Mouse (Mus musculus) left cerebral cortex, adult 9 months (tissue): ENCODE measurements at regions not wholly inside any gene's neighbourhood (a gene's known extent, or its start where the extent isn't known, plus 50 kb on each side); places are given as distances from the start of the nearest gene placed in this dataset.

Source experiments
- DNase-seq, 2 experiments: peaks; one replicate each; pipeline ENCODE4 v3.0.0; 2022; ENCODE audit warnings: low spot score in 2 of 2

DNA sequence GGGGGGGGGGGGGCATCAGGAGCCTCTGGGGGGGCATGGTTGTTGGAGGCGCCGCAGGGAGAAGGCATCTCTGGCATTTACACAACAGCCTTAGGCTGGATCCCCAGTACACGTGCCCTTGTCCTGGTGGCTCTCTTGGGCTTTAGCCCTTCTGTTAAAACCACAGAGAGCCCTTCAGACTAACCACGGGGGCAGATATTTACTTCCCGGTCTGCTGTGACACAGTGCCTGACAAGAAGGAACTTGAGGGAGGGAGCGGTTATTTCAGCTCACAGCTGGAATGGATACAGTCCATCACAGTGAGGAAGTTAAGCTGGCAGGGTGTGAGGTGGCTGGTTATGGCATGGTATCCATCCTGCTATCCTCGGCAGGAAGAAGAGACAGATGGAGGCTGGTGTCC, 71.0 kb upstream of the Gm11733 start:
- no peak for DNase-seq

DNA sequence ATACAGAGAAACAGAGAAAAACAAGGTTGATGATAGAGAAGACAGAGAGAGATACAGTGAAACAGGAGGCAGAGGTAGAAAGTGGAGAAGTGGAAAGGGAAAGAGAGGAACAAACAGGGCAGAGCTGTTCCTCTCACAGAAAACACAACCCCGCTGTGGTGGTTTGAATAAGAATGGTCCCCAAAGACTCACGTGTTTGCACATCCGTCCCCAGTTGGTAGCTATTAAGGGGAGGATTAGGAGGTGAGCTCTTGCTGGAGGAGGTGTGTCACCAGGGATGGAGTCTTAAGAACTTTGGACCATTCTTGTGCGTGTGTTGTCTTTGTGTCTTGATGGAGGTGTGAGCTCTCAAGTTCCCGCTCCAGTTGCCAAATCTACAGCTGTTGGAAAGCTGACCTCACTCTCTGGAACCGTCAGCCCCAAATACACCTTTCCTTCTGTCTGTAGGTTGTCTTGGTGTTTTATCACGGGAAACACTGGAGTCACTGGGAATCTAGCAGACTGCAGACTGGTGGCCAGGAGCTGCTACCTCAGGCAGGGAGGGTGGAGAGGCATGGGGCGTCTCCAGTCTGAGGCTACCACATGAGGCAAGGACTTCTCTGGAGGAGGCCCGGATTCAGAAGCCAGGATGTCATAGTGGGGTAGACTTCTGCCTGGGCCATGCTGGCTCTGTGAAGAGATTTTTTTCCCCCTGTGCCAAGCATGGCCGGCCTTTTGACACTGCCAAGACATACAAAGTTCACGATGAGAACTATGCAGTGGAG, 70.0 kb upstream of the Gm11733 start:
- DNase-seq: no peak

DNA sequence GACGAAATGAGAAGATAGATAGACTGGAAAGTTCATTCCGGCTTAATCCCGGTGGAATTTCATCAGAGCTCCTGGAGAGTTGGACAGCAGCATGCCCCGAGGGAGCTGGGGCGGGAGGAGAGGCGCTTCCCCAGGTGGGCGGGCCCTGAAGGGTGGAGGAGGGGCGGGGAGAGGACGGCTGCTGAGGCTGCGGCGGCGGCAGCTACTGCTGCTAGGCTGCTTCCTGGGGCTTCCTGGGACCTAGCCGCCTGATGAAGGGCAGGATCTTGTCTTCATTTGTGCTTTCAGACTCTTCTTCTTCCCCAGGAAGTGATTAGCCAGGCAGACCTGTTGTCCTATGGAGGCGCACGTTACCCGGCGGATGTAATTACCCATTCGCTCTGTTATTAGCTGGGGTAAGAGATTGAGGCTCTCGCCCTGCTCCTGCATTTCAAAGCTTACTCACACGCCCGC, 69.3 kb upstream of the Gm11733 start:
- no peak for DNase-seq

DNA sequence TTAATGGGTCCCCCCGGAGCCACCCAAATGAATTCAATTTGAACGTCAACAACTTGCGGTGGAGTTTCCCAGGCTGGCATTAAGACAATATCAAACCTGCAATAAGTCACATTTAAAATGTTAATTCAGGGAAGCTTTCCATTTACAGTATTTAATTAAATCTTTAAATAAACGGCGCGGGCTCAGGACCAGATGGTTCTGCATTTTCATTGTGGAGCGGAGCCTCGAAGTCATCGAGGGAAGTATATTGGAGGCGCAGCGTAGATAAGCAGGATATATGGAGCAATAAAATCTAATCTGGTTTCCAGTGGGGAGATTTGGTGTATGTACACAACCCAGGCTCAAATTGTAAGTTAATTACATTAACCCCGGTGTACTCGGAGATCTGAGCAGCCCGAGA, 68.7 kb upstream of the Gm11733 start:
- peak in 1 of 2 experiments; percentile 36 for DNase-seq

DNA sequence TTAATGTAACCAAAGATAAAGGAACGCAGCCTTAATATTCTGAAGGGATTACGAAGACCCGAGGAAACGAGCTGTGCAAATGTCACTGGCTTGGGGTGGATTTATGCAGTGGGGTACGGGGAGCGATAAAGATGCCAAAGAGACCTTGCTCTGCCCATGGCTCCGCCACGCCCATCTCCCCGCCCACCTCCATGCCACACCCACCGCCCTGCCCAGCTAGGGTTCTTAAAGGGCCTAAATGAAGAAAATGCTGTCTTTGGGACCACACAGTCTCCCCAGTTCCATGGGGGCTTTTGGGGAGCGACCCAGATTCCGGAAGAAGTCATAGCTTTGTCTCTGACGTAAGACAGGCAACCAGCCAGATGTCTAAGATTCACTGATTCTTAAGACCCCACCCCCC, 68.2 kb upstream of the Gm11733 start:
- DNase-seq: no peak

DNA sequence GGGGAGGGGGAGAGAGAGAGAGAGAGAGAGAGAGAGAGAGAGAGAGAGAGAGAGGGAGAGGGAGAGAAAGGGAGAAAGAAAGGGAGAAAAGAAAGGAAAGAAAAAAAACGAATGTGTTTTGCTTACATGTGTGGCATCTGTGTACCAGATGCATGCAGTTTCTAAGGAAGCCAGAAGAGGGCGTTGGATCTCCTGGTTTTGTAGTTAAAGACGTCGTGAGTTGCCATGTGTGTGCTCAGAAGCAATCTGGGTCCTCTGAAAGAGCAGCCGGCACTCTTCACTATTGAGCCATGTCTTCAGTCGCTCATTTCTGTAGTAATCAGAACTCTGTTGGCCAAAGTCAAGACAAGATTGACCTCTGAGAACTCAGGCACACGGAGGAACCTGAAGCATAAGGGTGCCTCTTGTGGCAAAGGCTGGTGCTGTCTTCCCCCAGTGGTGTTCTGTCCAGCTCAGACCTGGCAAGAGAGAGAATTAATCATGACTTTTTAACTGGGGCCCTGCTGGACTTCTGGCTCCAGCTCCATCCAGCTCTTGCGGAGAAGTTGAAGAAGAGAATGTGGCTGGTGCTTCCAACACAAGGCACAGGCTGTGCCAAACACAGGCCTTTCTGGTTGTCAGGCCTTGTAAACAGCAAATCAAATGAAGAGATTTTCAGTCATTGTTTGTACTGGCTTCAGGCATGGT, 67.0 kb upstream of the Gm11733 start:
- DNase-seq: no peak

DNA sequence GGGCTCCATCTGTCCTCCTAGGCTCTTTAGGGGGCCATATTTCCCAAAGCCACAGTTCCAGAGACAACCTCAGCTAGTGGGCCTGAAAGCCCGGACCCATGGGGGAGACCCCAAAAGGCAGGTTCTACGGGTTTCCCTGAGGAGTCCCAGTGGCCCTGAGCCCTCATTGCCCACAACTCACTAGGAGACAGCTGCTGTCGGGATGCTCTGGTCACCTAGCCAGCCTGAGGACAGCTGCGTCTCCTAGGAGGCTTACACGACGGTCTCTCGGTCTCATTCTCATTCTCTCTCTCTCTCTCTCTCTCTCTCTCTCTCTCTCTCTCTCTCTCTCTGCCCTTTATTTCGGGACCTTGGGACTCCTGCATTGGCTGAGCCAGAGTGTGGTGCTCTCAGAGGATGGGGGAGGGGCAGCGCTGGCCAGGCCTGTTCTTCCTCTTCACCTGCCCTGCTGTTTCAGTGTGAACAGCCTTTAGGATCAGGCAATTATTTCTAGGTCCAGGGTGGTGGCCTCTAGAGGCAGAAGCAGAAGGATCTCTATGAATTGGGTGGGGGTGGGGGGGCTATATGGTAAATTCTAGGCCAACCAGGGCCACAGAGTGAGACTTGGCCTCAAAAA, 66.1 kb upstream of the Gm11733 start:
- no peak for DNase-seq

DNA sequence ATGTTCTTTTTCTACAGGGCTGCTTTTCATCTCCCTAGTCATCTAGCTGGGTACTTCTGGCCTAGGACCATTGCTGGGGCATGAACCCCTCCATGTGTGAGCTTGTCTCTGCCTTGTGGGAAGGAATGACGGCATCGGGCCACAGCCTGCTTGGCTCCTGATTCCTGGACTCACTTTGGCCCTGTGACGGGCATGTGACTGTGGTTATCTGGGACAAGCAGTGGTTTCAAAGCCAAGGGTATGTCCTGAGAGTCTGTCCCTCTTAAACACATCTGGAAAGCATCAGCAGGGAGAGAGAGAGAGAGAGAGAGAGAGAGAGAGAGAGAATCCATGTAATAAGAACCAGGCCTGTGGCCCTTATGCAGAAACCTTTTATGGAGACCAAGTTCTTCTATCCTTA, 65.2 kb upstream of the Gm11733 start:
- no peak for DNase-seq

DNA sequence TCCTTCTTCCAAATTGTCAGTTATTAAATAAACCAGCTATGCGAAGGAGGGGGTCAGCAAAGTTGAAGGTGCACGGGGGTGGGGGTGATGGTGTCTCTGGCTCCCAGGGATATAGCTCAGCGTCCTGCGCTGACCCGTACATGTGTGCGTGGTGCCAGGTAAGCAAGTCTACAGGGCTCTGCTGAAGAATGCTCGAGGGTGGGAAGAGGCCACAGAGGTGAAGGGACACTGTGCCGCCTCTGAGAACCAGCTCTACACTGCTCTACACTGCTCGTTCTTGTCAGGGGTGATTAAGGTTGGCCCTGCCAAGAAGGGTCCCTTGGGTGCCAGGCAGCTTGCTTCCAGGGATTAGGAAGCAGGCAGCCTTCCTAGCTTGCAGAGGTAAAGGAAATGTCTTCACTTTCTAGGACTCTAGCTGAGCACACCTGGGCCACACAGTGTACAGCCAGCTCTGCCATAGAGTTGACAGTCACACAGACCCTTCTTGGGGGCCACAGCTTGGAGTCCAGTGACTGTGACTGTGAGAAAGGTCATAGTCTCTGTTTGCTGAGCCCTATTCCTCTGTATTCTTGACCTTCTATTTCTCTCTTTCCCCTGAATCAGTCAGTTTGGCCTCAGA, 64.7 kb upstream of the Gm11733 start:
- DNase-seq: no peak

DNA sequence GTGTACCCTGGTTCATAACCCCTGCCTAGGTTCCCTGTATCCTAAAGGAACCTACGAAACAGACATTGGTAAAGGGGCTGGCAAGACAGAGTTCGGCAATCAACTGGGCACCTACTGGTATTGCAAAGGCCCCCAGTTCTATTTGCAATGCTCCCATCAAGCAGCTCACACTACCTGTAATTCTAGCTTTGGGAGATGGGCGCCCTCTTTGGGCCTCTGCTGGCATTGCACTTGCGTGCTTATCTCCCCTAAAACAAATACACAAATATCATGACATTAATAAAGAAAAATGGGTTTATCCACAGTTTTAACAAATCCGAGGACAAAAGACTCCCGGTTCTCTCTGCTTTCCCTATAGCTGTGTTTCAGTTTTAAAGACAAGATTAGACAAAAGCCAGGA, 61.5 kb upstream of the Gm11733 start:
- no peak for DNase-seq

DNA sequence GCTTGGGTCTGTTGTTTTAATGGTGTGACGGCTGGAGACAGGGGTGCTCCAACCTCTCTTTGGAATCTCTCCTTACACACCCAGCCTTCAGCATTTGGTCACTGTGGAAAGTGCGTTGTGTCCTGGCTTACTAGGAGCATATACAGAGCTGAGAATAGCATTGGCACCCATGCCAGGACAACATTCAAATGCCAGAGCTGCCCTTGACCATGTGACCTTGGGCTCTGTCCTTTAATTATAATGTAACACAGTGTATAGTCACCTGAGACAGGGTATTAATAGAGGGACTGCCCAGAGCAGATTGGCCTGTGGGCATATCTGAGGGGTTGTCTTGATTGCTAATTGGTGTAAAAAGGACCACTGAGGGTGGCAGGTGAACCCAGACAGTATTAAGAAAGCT, 60.7 kb upstream of the Gm11733 start:
- DNase-seq: no peak

DNA sequence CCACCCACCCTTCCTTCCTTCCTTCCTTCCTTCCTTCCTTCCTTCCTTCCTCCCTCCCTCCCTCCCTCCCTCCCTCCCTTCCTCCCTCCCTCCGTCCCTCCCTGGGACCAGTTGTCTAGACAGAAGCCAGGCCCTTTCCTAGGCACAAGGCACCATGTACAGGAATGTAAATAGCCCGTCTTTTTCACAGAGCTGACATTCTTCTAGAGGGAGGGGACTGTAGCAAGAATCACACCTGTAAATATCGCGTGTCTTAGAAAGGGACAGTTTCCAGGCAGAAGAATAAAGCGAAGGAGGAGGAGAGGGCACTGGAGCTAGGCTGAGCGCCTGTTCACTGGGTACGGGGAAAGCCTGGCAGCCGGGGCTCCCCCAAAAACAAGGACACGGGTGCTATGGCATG, 58.7 kb upstream of the Gm11733 start:
- no peak for DNase-seq

DNA sequence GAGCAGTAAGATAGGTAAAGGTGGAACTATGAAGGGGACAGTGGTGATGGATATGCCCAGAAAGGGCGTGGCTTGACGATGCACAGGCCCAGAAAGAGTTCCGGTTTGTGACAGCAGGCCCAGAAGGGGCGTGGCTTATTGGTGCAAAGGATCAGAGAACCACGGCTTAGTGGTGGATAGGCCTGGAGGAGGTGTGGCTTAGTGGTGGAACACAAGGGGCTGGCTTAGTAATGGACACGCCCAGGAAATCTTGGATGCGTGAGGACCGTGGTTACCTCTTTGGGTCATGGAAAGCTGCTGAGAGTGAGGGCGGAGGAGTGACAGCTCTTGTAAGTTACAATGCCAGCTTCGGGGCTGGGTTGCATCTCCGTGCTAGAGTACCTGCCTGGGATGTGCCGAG, 58.2 kb upstream of the Gm11733 start:
- DNase-seq: no peak

DNA sequence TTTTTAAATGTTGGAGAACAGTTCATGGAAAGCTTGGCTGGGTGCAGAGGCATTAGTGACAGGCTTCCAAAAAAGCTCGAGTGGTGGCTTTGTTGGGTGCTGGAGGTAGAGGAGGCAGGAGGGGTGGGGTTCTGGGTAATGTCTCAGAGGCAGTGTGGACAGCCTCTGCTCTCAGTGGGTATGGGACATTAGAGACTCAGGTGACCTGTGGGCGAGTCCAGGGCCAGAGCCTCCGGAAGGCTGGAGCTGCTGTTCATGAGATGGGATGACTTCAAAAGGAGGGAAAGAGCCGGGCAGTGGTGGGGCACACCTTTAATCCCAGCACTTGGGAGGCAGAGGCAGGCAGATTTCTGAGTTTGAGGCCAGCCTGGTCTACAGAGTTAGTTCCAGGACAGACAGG, 57.5 kb upstream of the Gm11733 start:
- DNase-seq: no peak

DNA sequence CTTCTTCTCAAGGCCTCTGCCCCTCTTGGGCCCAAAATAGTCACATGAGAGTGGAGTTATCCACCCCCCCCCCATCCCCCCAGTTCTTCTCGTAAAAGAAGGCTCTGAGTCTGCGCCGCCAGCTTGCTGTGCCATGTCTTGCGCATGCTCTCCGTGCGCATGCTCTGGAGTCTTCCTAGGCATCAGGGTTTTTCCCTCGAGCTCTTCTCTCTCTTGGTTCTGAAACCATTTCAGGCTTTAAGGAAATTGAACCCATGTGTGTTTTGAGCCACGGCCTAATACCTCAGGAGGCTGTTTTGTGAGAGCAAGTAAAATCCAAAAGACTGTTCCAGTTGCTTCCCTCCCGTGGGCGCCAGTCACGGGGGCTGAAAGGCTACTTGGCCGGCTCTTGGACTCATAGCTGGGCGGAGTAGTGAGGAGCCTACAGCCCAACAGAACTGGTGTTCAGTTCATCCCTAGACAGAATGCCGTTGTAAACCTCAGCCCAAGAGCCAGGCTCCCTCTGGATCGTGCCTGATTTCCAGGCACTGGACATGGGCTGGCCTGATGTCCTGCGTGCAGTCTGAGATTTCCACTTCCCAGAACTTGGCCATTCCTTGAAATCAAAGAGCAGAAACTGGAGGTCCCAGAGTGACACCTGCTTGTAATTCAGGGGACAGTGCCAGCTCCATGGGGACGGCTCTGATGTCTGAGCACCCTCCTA, 56.2 kb upstream of the Gm11733 start:
- no peak for DNase-seq

DNA sequence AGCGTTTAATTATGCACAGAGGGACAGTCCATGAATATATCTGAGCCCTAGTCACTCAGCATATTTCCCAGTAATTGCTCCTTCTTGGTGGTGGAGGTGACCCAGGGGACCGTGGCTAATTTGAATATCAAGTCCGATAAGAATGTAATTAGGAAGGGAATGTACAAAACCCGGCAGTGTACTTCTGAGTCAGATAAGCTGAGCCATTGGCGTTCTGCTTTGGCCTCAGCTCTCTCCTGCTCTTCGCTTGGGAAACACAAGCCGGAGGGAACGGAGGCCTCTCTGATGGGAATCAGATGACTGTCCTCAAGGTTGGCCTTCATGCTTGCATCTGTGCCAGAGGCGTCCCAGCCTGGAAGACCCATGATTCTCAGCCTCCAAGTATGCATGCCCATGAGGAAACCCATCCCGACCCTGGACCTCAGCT, 54.8 kb upstream of the Gm11733 start:
- no peak for DNase-seq

DNA sequence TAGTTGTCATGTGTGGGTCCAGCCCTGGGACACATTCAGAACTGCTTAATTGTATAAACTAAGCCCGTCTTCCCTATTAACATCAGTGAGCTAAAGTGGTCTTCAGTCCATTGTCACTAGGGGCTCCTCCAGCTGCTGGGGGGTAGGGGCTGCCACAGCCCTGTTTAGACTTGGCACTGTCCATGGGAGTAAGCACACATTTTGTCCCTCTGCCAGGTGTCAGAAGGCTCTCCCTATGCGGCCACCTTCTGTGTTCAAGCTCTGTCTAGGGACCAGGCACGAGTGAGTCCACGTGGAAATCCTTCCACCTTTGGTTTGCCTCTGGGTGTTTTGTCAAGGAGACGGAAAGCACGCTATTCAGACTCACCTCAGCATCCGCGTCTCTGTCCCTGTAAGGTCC, 54.3 kb upstream of the Gm11733 start:
- DNase-seq: no peak

DNA sequence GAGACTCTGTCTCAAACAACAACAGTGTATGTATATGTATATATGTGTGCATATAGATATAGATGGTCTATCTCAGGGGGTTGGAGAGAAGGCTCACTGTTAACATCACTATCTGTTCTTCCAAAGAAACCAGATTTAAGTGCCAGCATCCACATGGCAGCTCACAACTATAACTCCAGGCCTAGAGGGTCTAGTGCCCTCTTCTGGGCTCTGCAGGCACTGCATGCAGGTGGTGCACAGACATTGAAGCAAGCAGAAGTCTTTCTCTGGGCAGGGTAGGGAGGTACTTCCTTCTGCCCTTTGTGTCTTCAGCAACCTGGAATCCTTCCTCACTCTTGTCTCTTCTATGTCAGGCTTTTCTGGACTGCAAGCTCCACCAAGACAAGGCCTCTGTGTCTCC, 50.1 kb upstream of the Gm11733 start:
- DNase-seq: no peak
